Mouse (Mus musculus) ovary, adult 10 weeks (tissue): ENCODE data around the gene Lypd4. TPM values are rescaled to one million over a fixed set of nuclear protein-coding genes. Genes with fewer than 3 reads are reported as not detected.

Experiments
- polyA plus RNA-seq: library from polyadenylated mRNA; stranded (reverse); fragments of 350-450 nt; fragmentation: Illumina TruSeq; extraction: RNeasy Lipid Tissue Mini Kit (QIAGEN cat#74804); gene quantifications from one replicate; pipeline ENCODE4 v1.2.3, GENCODE M21; 2014

Lypd4 gene
- polyA plus RNA-seq = not detected

GRCm38 (mm10) chr7:24869532-24870165 lies at the start of gene Lypd4, which contains the start of gene Dmrtc2:
TSS of gene Lypd4 (minus strand) at chr7:24869941.
TSS of gene Dmrtc2 (plus strand) at chr7:24870057.

GRCm38 (mm10) chr7:24902630-24903443 lies 33.1 kb upstream of the Lypd4 start, which contains the start of gene Arhgef1:
TSS of gene Arhgef1 (plus strand) at chr7:24902912.

DNA sequence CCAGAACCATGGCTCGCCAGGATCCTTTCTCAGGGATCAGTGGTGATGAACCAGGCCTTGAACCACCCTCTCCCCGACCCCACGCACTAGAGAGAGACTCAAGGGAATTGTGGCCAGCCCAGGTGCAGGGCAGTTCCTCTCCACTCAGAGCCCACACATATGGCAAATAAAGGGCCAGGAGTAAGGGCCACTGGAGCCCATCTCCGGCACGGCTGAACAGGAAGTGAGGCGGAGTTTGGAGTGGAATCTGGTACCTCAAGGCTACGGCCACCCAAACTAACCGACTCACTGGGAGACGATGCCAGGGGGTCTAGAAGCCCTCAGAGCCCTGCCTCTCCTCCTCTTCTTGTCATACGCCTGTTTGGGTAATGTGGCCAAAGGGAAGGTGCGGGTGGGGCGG lies 27.5 kb upstream of the Lypd4 start, which contains the start of gene Cd79a:
TSS of gene Cd79a (plus strand) at position 158 of the 400 bp plus-strand sequence.

GRCm38 (mm10) chr7:24883896-24884692 lies 14.4 kb upstream of the Lypd4 start, which contains the start of gene Rps19:
TSS of gene Rps19 (plus strand) at chr7:24884371.

GRCm38 (mm10) chr7:24861913-24862312 lies 7.8 kb downstream of the Lypd4 start, which contains the start of gene Gm9844:
TSS of gene Gm9844 (plus strand) at chr7:24862213.

Other genes starting within 250 kb of the Lypd4 start
- not detected for gene Lypd3, start 233.4 kb downstream of the Lypd4 start, polyA plus RNA-seq
- not detected for gene Tex101, start 193.3 kb downstream of the Lypd4 start, polyA plus RNA-seq
- gene BC049730, start 160.7 kb downstream of the Lypd4 start, polyA plus RNA-seq = not detected
- not detected for gene Gm4763, start 143.0 kb downstream of the Lypd4 start, polyA plus RNA-seq
- gene Cd177, start 109.6 kb downstream of the Lypd4 start, polyA plus RNA-seq = 0.17 TPM
- 0.83 TPM for gene Ceacam10, start 92.7 kb downstream of the Lypd4 start, polyA plus RNA-seq
- not detected for gene Gm9844, start 7.7 kb downstream of the Lypd4 start, polyA plus RNA-seq
- not detected for gene Dmrtc2, start 116 bp upstream of the Lypd4 start, polyA plus RNA-seq
- gene Rps19, start 14.4 kb upstream of the Lypd4 start, polyA plus RNA-seq = 9.2 TPM
- not detected for gene Cd79a, start 27.4 kb upstream of the Lypd4 start, polyA plus RNA-seq
- gene Arhgef1, start 33.0 kb upstream of the Lypd4 start, polyA plus RNA-seq = 0.37 TPM
- gene Gm4881, start 74.6 kb upstream of the Lypd4 start, polyA plus RNA-seq = not detected
- gene Rabac1, start 102.8 kb upstream of the Lypd4 start, polyA plus RNA-seq = not detected
- 0.20 TPM for gene Atp1a3, start 136.0 kb upstream of the Lypd4 start, polyA plus RNA-seq
- gene Grik5, start 202.4 kb upstream of the Lypd4 start, polyA plus RNA-seq = 1.4 TPM
- gene Zfp574, start 202.6 kb upstream of the Lypd4 start, polyA plus RNA-seq = 1.2 TPM